Mouse (Mus musculus): Measurements from ENCODE around the gene Ptafr. TPM values are rescaled to one million over a fixed set of nuclear protein-coding genes. Genes with fewer than 3 reads are reported as not detected.

Ptafr gene
- polyA plus RNA-seq, 1 experiment from 2014 or later: 5.2 TPM

GRCm38 (mm10) chr4:132586282-132586681 is 22.4 kb downstream of the Ptafr start:
- Histone ChIP-seq H3K9me3 (ENCODE audit: control insufficient read depth) (no peaks in the 10 kb centered on the region), H3K4me1 (replicated peaks; ENCODE audit: control insufficient read depth, insufficient read depth, low read length) (no peaks in the 10 kb centered on the region), H3K27me3 (replicated peaks; ENCODE audit: control insufficient read depth, insufficient read depth, low read length) (no peaks in the 10 kb centered on the region), H3K27ac (ENCODE audit: low read depth, low read length) (no peak overlapping the region), H3K4me3 (ENCODE audit: low read depth, low read length) (no peak overlapping the region), H3K9ac (ENCODE audit: low read depth, low read length) (no peak overlapping the region), H3K4me2 (replicated peaks; ENCODE audit: low read depth) (no peak overlapping the region), H3K36me3 (ENCODE audit: control insufficient read depth, insufficient read depth) (no peaks in the 10 kb centered on the region)
- WGBS: 92% methylated on average over 4 of the region's 4 CpGs
- no peak for TF ChIP-seq CTCF (IDR thresholded peaks at IDR 0.05; ENCODE audit: low read depth)
- no peak for ATAC-seq

GRCm38 (mm10) chr4:132588512-132588911 is 24.6 kb downstream of the Ptafr start:
- Histone ChIP-seq H3K9ac (ENCODE audit: low read depth, low read length) (no peak overlapping the region), H3K36me3 (ENCODE audit: control insufficient read depth, insufficient read depth) (no peaks in the 10 kb centered on the region), H3K27me3 (replicated peaks; ENCODE audit: control insufficient read depth, insufficient read depth, low read length) (no peaks in the 10 kb centered on the region), H3K4me1 (replicated peaks; ENCODE audit: control insufficient read depth, insufficient read depth, low read length) (no peaks in the 10 kb centered on the region), H3K27ac (ENCODE audit: low read depth, low read length) (no peak overlapping the region), H3K9me3 (ENCODE audit: control insufficient read depth) (no peaks in the 10 kb centered on the region), H3K4me2 (replicated peaks; ENCODE audit: low read depth) (no peak overlapping the region), H3K4me3 (ENCODE audit: low read depth, low read length) (no peak overlapping the region)
- 74% methylated on average over 3 of the region's 3 CpGs for WGBS
- TF ChIP-seq CTCF (IDR thresholded peaks at IDR 0.05; ENCODE audit: low read depth): no peak
- no peak for ATAC-seq

- H3K36me3 ChIP-seq (ENCODE audit: control insufficient read depth, insufficient read depth): no peaks in the 10 kb centered on the region
- no peak for ATAC-seq
- no peak overlapping the region for H3K4me3 ChIP-seq (ENCODE audit: low read depth, low read length)
- no peaks in the 10 kb centered on the region for H3K4me1 ChIP-seq (replicated peaks; ENCODE audit: control insufficient read depth, insufficient read depth, low read length)
- H3K27me3 ChIP-seq (replicated peaks; ENCODE audit: control insufficient read depth, insufficient read depth, low read length): no peaks in the 10 kb centered on the region
- no peak overlapping the region for H3K4me2 ChIP-seq (replicated peaks; ENCODE audit: low read depth)
- H3K9me3 ChIP-seq (ENCODE audit: control insufficient read depth): no peaks in the 10 kb centered on the region
- H3K27ac ChIP-seq (ENCODE audit: low read depth, low read length): no peak overlapping the region
- H3K9ac ChIP-seq (ENCODE audit: low read depth, low read length): no peak overlapping the region
- WGBS: 80% methylated on average over 10 of the region's 10 CpGs
- no peak for TF ChIP-seq CTCF (IDR thresholded peaks at IDR 0.05; ENCODE audit: low read depth)
These were observed 26.8 kb downstream of the Ptafr start for GRCm38 (mm10) chr4:132590642-132591041.

- Histone ChIP-seq H3K4me2 (replicated peaks; ENCODE audit: low read depth) (no peak overlapping the region), H3K4me1 (replicated peaks; ENCODE audit: control insufficient read depth, insufficient read depth, low read length) (no peaks in the 10 kb centered on the region), H3K27me3 (replicated peaks; ENCODE audit: control insufficient read depth, insufficient read depth, low read length) (no peaks in the 10 kb centered on the region), H3K9me3 (ENCODE audit: control insufficient read depth) (no peaks in the 10 kb centered on the region), H3K27ac (ENCODE audit: low read depth, low read length) (no peak overlapping the region), H3K4me3 (ENCODE audit: low read depth, low read length) (no peak overlapping the region), H3K36me3 (ENCODE audit: control insufficient read depth, insufficient read depth) (no peaks in the 10 kb centered on the region), H3K9ac (ENCODE audit: low read depth, low read length) (no peak overlapping the region)
- 86% methylated on average over 9 of the region's 9 CpGs for WGBS
- ATAC-seq: no peak
- TF ChIP-seq CTCF (IDR thresholded peaks at IDR 0.05; ENCODE audit: low read depth): no peak
These were observed 29.1 kb downstream of the Ptafr start for GRCm38 (mm10) chr4:132592958-132593357.

GRCm38 (mm10) chr4:132594191-132594590 is 30.3 kb downstream of the Ptafr start:
- Histone ChIP-seq H3K9me3 (ENCODE audit: control insufficient read depth) (no peaks in the 10 kb centered on the region), H3K27me3 (replicated peaks; ENCODE audit: control insufficient read depth, insufficient read depth, low read length) (no peaks in the 10 kb centered on the region), H3K27ac (ENCODE audit: low read depth, low read length) (no peak overlapping the region), H3K4me2 (replicated peaks; ENCODE audit: low read depth) (no peak overlapping the region), H3K9ac (ENCODE audit: low read depth, low read length) (no peak overlapping the region), H3K4me3 (ENCODE audit: low read depth, low read length) (no peak overlapping the region), H3K4me1 (replicated peaks; ENCODE audit: control insufficient read depth, insufficient read depth, low read length) (no peaks in the 10 kb centered on the region), H3K36me3 (ENCODE audit: control insufficient read depth, insufficient read depth) (no peaks in the 10 kb centered on the region)
- 26% methylated on average over 4 of the region's 4 CpGs for WGBS
- no peak for TF ChIP-seq CTCF (IDR thresholded peaks at IDR 0.05; ENCODE audit: low read depth)
- ATAC-seq: no peak

GRCm38 (mm10) chr4:132598861-132599260 is 35.0 kb downstream of the Ptafr start:
- Histone ChIP-seq H3K27me3 (replicated peaks; ENCODE audit: control insufficient read depth, insufficient read depth, low read length) (no peaks in the 10 kb centered on the region), H3K27ac (ENCODE audit: low read depth, low read length) (no peak overlapping the region), H3K4me2 (replicated peaks; ENCODE audit: low read depth) (no peak overlapping the region), H3K9me3 (ENCODE audit: control insufficient read depth) (no peaks in the 10 kb centered on the region), H3K9ac (ENCODE audit: low read depth, low read length) (no peak overlapping the region), H3K4me1 (replicated peaks; ENCODE audit: control insufficient read depth, insufficient read depth, low read length) (no peaks in the 10 kb centered on the region), H3K36me3 (ENCODE audit: control insufficient read depth, insufficient read depth) (no peaks in the 10 kb centered on the region), H3K4me3 (ENCODE audit: low read depth, low read length) (no peak overlapping the region)
- no peak for TF ChIP-seq CTCF (IDR thresholded peaks at IDR 0.05; ENCODE audit: low read depth)
- 86% methylated on average over 2 of the region's 2 CpGs for WGBS
- ATAC-seq: no peak

GRCm38 (mm10) chr4:132599764-132600163 is 35.9 kb downstream of the Ptafr start:
- H3K4me3 ChIP-seq (ENCODE audit: low read depth, low read length): no peak overlapping the region
- H3K27ac ChIP-seq (ENCODE audit: low read depth, low read length): no peak overlapping the region
- H3K9me3 ChIP-seq (ENCODE audit: control insufficient read depth): no peaks in the 10 kb centered on the region
- ATAC-seq: no peak
- no peak overlapping the region for H3K9ac ChIP-seq (ENCODE audit: low read depth, low read length)
- no peak for TF ChIP-seq CTCF (IDR thresholded peaks at IDR 0.05; ENCODE audit: low read depth)
- H3K4me2 ChIP-seq (replicated peaks; ENCODE audit: low read depth): no peak overlapping the region
- 73% methylated on average over 3 of the region's 3 CpGs for WGBS
- no peaks in the 10 kb centered on the region for H3K27me3 ChIP-seq (replicated peaks; ENCODE audit: control insufficient read depth, insufficient read depth, low read length)
- H3K36me3 ChIP-seq (ENCODE audit: control insufficient read depth, insufficient read depth): no peaks in the 10 kb centered on the region
- H3K4me1 ChIP-seq (replicated peaks; ENCODE audit: control insufficient read depth, insufficient read depth, low read length): no peaks in the 10 kb centered on the region

All from intestine, postnatal 0 days (tissue).